Mouse (Mus musculus) neural tube, embryonic 13.5 days (tissue): ENCODE data around the gene Npff. TPM values are rescaled to one million over a fixed set of nuclear protein-coding genes. Genes with fewer than 3 reads are reported as not detected.

Experiments
- ATAC-seq: fragments of 200-750 bp; cut with Nextera tagmentation; 2 replicates; pipeline ENCODE4 v1.8.0; 2017; ENCODE audit warnings: low read depth, mild to moderate bottlenecking, moderate TSS enrichment, moderate library complexity
- H3K27ac ChIP-seq: fragments of 300-500 bp; sonication (generic); replicated peaks from 2 replicates; pipeline ENCODE4 v1.5.1; 2015; ENCODE audit warnings: moderate library complexity, mild to moderate bottlenecking, inconsistent platforms
- H3K27me3 ChIP-seq: fragments of 300-500 bp; sonication (generic); 2 replicates; pipeline ENCODE4 v1.6.1; 2015; ENCODE audit warnings: mild to moderate bottlenecking, inconsistent platforms
- H3K36me3 ChIP-seq: fragments of 300-500 bp; sonication (generic); 2 replicates; pipeline ENCODE4 v1.6.1; 2015; ENCODE audit warnings: mild to moderate bottlenecking, inconsistent platforms
- H3K4me1 ChIP-seq: fragments of 300-500 bp; sonication (generic); replicated peaks from 2 replicates; pipeline ENCODE4 v1.6.1; 2015; ENCODE audit warnings: inconsistent platforms
- H3K4me2 ChIP-seq: fragments of 300-500 bp; sonication (generic); 2 replicates; pipeline ENCODE4 v1.6.1; 2015; ENCODE audit warnings: inconsistent platforms, mild to moderate bottlenecking, moderate library complexity
- H3K4me3 ChIP-seq: fragments of 300-500 bp; sonication (generic); 2 replicates; pipeline ENCODE4 v1.5.1; 2015; ENCODE audit warnings: mild to moderate bottlenecking, inconsistent platforms
- H3K9ac ChIP-seq: fragments of 300-500 bp; sonication (generic); 2 replicates; pipeline ENCODE4 v1.6.1; 2015; ENCODE audit warnings: moderate library complexity, mild to moderate bottlenecking, inconsistent platforms
- H3K9me3 ChIP-seq: fragments of 300-500 bp; sonication (generic); 2 replicates; pipeline ENCODE4 v1.6.1; 2016; ENCODE audit warnings: inconsistent platforms
- WGBS: fragments of 180-500 bp; shearing (Covaris S2); methylation state at CpG from one replicate; pipeline ENCODE4 v1.1.7; 2015; 5-methylcytosine and 5-hydroxymethylcytosine counted together
- polyA plus RNA-seq: library from polyadenylated mRNA; unstranded; fragments of >200 nt; fragmentation: Nextera tagmentation; extraction: Ambion mirVana; gene quantifications from 2 replicates; pipeline ENCODE4 v1.2.1, GENCODE M21; 2015

Npff gene
- polyA plus RNA-seq, 1 experiment from 2014 or later: 13.3 TPM

DNA sequence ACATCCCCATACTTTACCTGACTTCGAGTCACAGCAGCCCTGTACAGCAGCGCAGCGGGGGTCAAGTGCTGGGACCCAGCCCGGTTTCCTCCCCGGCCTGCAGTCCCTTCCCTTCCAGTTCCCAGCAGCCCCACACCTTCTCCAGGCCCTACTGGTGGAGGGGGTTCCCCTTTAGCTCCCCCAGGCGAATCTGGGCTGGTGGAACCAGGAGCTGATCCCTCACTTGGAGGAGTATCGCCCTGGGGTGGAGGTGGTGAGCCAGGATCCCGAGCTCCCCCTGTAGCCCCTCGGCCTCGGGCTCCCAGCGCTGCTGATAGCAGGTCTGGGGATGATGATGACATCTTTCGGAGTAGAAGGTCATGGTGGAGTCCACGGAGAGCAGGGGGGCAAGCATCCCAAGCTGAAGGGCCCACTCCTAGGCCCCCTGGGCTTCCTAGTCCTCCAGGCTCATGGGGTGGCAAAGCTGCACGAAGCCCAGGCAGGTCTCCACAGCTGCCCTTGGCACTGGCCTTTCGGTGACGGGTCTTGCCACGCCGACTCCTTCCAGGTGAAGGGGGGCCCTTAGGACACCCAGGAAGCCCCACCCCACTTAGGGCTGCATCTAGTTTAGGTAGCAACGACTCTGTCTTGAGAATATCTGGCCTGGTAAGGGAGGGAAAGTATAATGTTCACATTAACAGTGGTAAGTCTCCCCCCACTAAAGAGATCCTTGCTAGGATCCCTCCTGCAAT is 23.5 kb downstream of the Npff start:
- Histone ChIP-seq H3K4me3 (no peak overlapping the region), H3K36me3 (peaks cover 93% of the 10 kb centered on the region), H3K4me2 (no peak overlapping the region), H3K27me3 (no peaks in the 10 kb centered on the region), H3K4me1 (no peaks in the 10 kb centered on the region), H3K27ac (no peak overlapping the region), H3K9me3 (no peaks in the 10 kb centered on the region), H3K9ac (no peak overlapping the region)
- ATAC-seq: 0 out of 2 replicates have a peak, but pooled peaks have one; percentile 30
- WGBS: 94% methylated on average over 19 of the region's 19 CpGs

DNA sequence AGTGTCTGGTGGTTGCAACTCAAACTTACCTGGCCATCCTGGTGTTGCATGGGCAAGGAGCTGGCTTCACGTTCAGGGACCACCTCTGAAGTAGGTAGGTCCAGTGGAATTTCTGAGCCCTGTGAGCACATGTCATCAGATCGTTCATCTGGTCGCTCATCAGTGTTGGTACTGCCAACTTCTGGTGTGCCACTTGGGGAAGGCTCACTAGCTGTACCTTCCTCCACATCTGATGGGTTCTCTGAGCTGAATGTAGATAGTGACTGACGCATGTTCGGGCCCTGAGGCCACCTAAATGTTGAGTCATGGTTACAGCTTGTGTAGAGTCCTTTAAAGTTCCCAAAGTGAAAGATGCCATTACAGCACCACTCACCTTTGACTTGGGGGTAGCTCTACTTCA is 24.3 kb downstream of the Npff start:
- ATAC-seq: no peak
- no peaks in the 10 kb centered on the region for H3K4me1 ChIP-seq
- peaks cover 96% of the 10 kb centered on the region for H3K36me3 ChIP-seq
- H3K4me2 ChIP-seq: no peak overlapping the region
- no peaks in the 10 kb centered on the region for H3K9me3 ChIP-seq
- 94% methylated on average over 5 of the region's 5 CpGs for WGBS
- H3K4me3 ChIP-seq: no peak overlapping the region
- no peaks in the 10 kb centered on the region for H3K27me3 ChIP-seq
- no peak overlapping the region for H3K9ac ChIP-seq
- H3K27ac ChIP-seq: no peak overlapping the region

DNA sequence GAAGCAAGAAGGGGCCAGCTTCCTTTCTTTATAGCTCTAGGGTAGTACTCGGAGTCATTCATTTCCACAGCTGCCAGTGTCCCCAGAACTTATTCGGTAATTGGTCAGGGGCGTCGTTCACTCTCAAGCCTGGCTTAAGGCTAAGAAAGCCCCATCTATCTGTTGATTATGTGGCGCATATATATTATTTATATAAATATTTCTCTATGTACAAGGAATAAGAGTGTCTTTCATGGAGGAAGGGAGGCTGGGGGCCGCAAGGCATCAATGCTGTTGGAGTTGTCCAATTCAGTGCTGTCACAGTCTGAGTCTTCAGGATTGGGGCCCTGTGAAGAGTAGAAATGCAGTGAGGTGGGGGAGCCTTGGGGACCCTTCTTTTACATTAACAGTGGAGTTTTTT is 24.9 kb downstream of the Npff start:
- WGBS: 89% methylated on average over 6 of the region's 6 CpGs
- Histone ChIP-seq H3K27me3 (no peaks in the 10 kb centered on the region), H3K4me2 (no peak overlapping the region), H3K9ac (no peak overlapping the region), H3K4me1 (no peaks in the 10 kb centered on the region), H3K9me3 (no peaks in the 10 kb centered on the region), H3K36me3 (peaks cover 96% of the 10 kb centered on the region), H3K4me3 (no peak overlapping the region), H3K27ac (no peak overlapping the region)
- no peak for ATAC-seq

DNA sequence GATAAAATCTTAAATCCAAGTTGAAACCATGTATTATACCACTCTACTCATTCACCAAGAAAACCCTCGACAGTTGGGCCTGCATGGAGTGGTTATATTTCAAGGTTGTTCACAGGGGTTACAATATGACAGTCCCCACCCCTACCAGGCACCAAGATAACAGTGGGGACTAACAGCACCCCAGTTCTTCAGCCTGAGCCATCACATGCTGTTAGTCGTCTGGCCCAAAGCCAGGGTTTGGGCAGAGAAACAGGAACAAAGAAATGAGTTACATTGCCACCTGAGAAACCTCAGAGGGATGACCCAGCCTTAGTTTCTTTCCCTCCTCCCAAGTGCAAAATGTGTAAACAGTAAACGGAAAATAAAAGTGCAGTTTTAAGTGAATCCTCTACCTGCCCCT is 25.4 kb downstream of the Npff start:
- ATAC-seq: no peak
- no peaks in the 10 kb centered on the region for H3K9me3 ChIP-seq
- H3K27ac ChIP-seq: no peak overlapping the region
- no peaks in the 10 kb centered on the region for H3K4me1 ChIP-seq
- H3K36me3 ChIP-seq: peaks cover 96% of the 10 kb centered on the region
- H3K27me3 ChIP-seq: no peaks in the 10 kb centered on the region
- WGBS: 78% methylated on average over 3 of the region's 3 CpGs
- H3K4me3 ChIP-seq: no peak overlapping the region
- no peak overlapping the region for H3K4me2 ChIP-seq
- no peak overlapping the region for H3K9ac ChIP-seq

DNA sequence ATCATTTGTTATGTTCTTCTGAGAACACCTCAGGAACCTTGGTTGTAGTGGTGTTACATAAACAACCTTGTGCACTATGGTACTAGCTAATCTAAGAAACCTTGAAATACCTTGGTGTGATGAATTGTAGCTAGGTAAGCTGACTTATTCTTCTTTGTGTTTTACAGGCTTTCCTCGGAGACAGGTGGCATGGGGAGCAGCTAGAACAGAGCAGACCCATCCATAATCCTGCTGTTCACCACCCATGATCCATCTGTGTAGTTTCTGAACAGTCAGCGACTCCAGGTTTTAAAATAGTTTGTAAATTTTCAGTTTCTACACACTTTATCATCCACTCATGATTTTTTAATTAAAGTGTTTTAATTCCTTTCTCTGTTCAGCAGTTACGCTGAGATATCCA is 26.4 kb downstream of the Npff start:
- H3K4me2 ChIP-seq: no peak overlapping the region
- WGBS: 90% methylated on average over 3 of the region's 3 CpGs
- no peaks in the 10 kb centered on the region for H3K9me3 ChIP-seq
- H3K4me3 ChIP-seq: no peak overlapping the region
- H3K4me1 ChIP-seq: no peaks in the 10 kb centered on the region
- no peak overlapping the region for H3K9ac ChIP-seq
- no peaks in the 10 kb centered on the region for H3K27me3 ChIP-seq
- no peak for ATAC-seq
- no peak overlapping the region for H3K27ac ChIP-seq
- peaks cover 96% of the 10 kb centered on the region for H3K36me3 ChIP-seq

DNA sequence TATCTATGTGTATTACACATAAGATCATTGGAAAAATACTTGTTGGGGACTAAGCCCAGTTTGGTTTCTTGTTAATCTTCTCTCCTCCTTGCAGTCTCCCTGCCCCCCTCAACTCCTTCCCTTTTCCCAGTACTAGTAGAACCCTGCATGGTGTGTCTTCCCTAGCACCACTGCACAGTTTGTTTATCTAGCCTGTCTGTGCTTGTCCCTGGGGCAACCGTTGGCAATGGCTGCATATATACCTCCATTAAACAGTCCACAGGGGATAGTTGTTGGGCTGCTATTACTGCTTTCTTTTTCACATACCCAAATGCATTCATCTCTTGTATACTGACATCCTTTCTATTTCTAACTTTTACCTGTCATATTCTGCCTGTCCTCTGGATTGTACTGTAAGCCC is 37.1 kb downstream of the Npff start:
- WGBS: 74% methylated on average over 1 of the region's 1 CpGs
- Histone ChIP-seq H3K9me3 (no peaks in the 10 kb centered on the region), H3K27ac (no peak overlapping the region), H3K4me2 (no peak overlapping the region), H3K27me3 (no peaks in the 10 kb centered on the region), H3K36me3 (peaks cover 84% of the 10 kb centered on the region), H3K4me1 (no peaks in the 10 kb centered on the region), H3K4me3 (no peak overlapping the region), H3K9ac (no peak overlapping the region)
- ATAC-seq: no peak

DNA sequence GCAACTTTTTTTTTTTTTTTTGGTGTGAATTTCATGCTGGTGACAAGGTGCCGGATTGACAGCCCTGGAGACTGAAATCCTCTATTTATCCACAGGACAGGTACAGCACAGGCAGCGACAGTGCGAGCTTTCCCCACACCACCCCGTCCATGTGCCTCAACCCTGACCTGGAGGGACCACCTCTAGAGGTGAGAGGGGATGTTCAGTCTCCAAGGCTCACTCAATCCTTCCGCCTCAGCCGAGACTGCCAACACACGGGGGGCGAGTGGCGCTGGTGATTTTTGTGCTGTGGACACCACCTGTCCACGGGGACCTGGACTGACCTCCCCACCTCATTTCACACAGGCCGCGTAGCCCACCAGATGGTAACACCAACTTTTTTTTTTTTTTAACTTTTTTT is 38.9 kb downstream of the Npff start:
- 92% methylated on average over 12 of the region's 12 CpGs for WGBS
- Histone ChIP-seq H3K36me3 (peaks cover 87% of the 10 kb centered on the region), H3K4me1 (no peaks in the 10 kb centered on the region), H3K27ac (no peak overlapping the region), H3K4me2 (no peak overlapping the region), H3K9me3 (no peaks in the 10 kb centered on the region), H3K9ac (no peak overlapping the region), H3K27me3 (no peaks in the 10 kb centered on the region), H3K4me3 (no peak overlapping the region)
- no peak for ATAC-seq

DNA sequence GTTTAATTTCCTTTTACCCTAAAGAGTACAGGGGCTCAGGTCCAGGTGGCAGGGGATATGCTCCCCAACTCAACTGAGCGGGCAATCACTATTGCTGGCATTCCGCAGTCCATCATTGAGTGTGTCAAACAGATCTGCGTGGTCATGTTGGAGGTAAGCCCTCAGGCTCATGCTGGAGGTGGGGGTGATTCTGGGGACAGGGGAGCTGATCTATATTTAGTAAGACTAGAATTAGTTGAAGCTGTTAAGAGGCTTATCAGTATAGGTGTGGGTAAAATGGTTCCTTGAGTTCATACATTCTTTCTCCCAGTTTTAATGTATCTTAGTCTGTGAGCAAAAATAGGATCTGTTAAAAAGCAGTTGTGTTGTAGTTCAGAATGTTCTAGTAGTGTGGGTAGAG is 41.6 kb downstream of the Npff start:
- whole genome bisulfite sequencing: 94% methylated on average over 3 of the region's 3 CpGs
- H3K27ac ChIP-seq: no peak overlapping the region
- peaks cover 83% of the 10 kb centered on the region for H3K36me3 ChIP-seq
- no peak overlapping the region for H3K9ac ChIP-seq
- no peaks in the 10 kb centered on the region for H3K27me3 ChIP-seq
- no peak overlapping the region for H3K4me3 ChIP-seq
- H3K4me1 ChIP-seq: no peaks in the 10 kb centered on the region
- no peak for ATAC-seq
- H3K4me2 ChIP-seq: no peak overlapping the region
- H3K9me3 ChIP-seq: no peaks in the 10 kb centered on the region

DNA sequence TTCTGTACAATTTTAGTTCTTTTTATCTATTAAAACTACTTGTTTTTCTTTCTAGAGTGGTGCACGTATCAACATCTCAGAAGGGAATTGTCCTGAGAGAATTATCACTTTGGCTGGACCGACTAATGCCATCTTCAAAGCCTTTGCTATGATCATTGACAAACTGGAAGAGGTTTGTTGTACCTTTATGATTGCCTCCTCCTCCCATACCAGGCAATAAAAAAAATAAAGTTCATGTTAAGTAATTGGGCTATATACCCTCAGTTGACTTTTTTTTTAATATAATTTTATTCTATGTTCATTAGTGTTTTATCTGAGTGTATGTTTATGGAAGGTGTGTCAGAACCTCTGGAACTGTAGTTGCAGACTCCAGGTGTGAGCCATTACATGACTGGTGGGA is 50.2 kb downstream of the Npff start:
- Histone ChIP-seq H3K9ac (no peak overlapping the region), H3K36me3 (peaks cover 58% of the 10 kb centered on the region), H3K4me3 (no peak overlapping the region), H3K9me3 (no peaks in the 10 kb centered on the region), H3K4me1 (peaks cover 20% of the 10 kb centered on the region), H3K27me3 (no peaks in the 10 kb centered on the region), H3K4me2 (no peak overlapping the region), H3K27ac (no peak overlapping the region)
- 86% methylated on average over 2 of the region's 2 CpGs for WGBS
- no peak for ATAC-seq

Other genes with a start within 250 kb of the Npff start
- gene Mfsd5, start 245.5 kb downstream of the Npff start, polyA plus RNA-seq: 52.0 and 54.0 TPM in 2 replicates
- 5.6 and 7.5 TPM in 2 replicates for gene Espl1, start 228.7 kb downstream of the Npff start, polyA plus RNA-seq
- gene Pfdn5, start 198.8 kb downstream of the Npff start, polyA plus RNA-seq: 438 and 480 TPM in 2 replicates
- 74.0 and 82.6 TPM in 2 replicates for gene Myg1, start 193.2 kb downstream of the Npff start, polyA plus RNA-seq
- gene Aaas, start 174.2 kb downstream of the Npff start, polyA plus RNA-seq: 31.3 and 36.8 TPM in 2 replicates
- 0.47 and 0.69 TPM in 2 replicates for gene Sp7, start 157.8 kb downstream of the Npff start, polyA plus RNA-seq
- 4.3 and 6.0 TPM in 2 replicates for gene Sp1, start 118.8 kb downstream of the Npff start, polyA plus RNA-seq
- gene Amhr2, start 79.6 kb downstream of the Npff start, polyA plus RNA-seq: 0.13 and 0.76 TPM in 2 replicates
- 88.7 and 100.0 TPM in 2 replicates for gene Prr13, start 65.9 kb downstream of the Npff start, polyA plus RNA-seq
- 137 and 142 TPM in 2 replicates for gene Pcbp2, start 54.4 kb downstream of the Npff start, polyA plus RNA-seq
- 8.7 and 16.2 TPM in 2 replicates for gene Gm10337, start 21.2 kb downstream of the Npff start, polyA plus RNA-seq
- 45.8 and 50.6 TPM in 2 replicates for gene Map3k12, start 7.9 kb downstream of the Npff start, polyA plus RNA-seq
- gene Tarbp2, start 6.8 kb downstream of the Npff start, polyA plus RNA-seq: 82.6 and 88.0 TPM in 2 replicates
- 1.3 TPM in 1 of 2 replicates, not detected in the other for gene Gm28047, start 100.1 kb upstream of the Npff start, polyA plus RNA-seq
- gene Atf7, start 100.5 kb upstream of the Npff start, polyA plus RNA-seq: 16.1 and 22.5 TPM in 2 replicates
- gene Atp5g2, start 147.4 kb upstream of the Npff start, polyA plus RNA-seq: 45.9 and 48.1 TPM in 2 replicates
- 35.7 and 41.9 TPM in 2 replicates for gene Calcoco1, start 197.2 kb upstream of the Npff start, polyA plus RNA-seq